9 mouse cellular contexts compared by ENCODE assay signal in the genomic region with DNA sequence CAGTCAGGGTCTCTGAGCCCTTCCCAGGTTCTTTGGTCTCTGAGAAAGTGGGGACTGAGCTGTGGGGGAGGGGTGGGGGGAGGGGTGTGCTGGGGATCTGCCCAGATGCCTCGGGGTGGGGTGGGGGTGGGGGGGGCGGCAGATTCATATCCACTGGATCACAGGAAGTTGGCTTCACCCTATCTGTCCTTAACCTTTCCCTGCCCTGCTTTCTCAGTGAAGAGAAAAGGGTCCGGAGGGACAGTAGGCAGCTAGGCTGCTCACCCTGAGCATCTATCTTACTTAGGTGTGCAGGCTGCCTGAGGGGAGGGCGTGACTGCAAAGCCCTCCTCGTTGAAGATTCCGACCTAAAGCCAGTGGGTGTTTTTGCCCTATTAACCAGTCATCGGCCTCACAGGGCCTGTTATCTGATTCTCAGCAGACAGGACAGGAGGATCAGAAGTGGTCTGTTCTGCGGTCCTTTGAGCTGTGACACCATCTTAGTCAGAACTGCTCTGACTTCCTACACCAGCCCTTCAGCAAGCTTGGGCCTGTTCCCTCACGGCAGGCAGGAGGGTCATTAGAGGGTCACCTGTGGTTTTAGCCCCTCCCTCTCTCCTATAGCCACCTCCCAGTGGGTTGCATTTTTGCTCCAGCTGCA. TPM values are rescaled to one million over a fixed set of nuclear protein-coding genes. Genes with fewer than 3 reads are reported as not detected.
DNase-seq lines count a peak whose midpoint lies in the region; ATAC-seq and TF ChIP-seq lines count a peak whose summit lies in the region.
"Had no signal": no experiment of that assay in that cellular context is flagged by ENCODE, and none has a peak within 500 bp of the region (broad histone marks: within the 10 kb centered on the region; RNA-seq: fewer than 3 reads in every experiment).

No protein-coding gene starts in this region.

- H3K4me2 ChIP-seq in intestine, embryonic 16.5 days (ENCODE audit: low read depth, low read length), result no peak overlapping the region

- H3K36me3 ChIP-seq in heart, embryonic 10.5 days, result peaks cover 16% of the 10 kb centered on the region; the same call in 1 of the 2 replicates
- H3K36me3 ChIP-seq in spleen, adult 2 months (ENCODE audit: control insufficient read depth, insufficient read depth, low read length), result no peaks in the 10 kb centered on the region
- no peaks in the 10 kb centered on the region for H3K36me3 ChIP-seq in intestine, embryonic 16.5 days (ENCODE audit: control insufficient read depth, insufficient read depth, low read length)

- peaks cover 28% of the 10 kb centered on the region for H3K27me3 ChIP-seq in heart, embryonic 10.5 days (ENCODE audit: insufficient read depth, poor library complexity, severe bottlenecking)
- H3K27me3 ChIP-seq in spleen, adult 2 months (ENCODE audit: control insufficient read depth, insufficient read depth, low read length), result no peaks in the 10 kb centered on the region
- 0 out of 2 replicates have a peak, but pooled peaks cover 2% of the 10 kb centered on the region for H3K27me3 ChIP-seq in intestine, embryonic 16.5 days (replicated peaks; ENCODE audit: control insufficient read depth, insufficient read depth, low read length)

- no peak for DNase-seq in heart, embryonic 10.5 days (ENCODE audit: low spot score)
- DNase-seq in heart, postnatal 25 days (ENCODE audit: low spot score), result no peak
- DNase-seq in spleen, adult 2 months (ENCODE audit: low read depth in 1 of 2, low spot score in 2 of 2), result no peak
- no peak for DNase-seq in spleen, postnatal 4 days (ENCODE audit: low spot score in 2 of 2)
- no peak for DNase-seq in cerebellum, adult 9-11 months
- no peak for DNase-seq in ovary, adult 18-20 months (ENCODE audit: low spot score)
- no peak for DNase-seq in natural killer cell, adult 2 months (ENCODE audit: low spot score in 2 of 2)
- DNase-seq: thymus, postnatal 36 days had no signal

- peak overlapping the region; percentile 84 for H3K27ac ChIP-seq in heart, embryonic 10.5 days
- peak overlapping the region; percentile 43; the same call in 1 of the 2 replicates for H3K27ac ChIP-seq in spleen, adult 2 months (ENCODE audit: insufficient read depth, low read length)
- H3K27ac ChIP-seq in intestine, embryonic 16.5 days (ENCODE audit: low read length), result peak overlapping the region; percentile 74

- peak overlapping the region; percentile 9; the same call in 1 of the 2 replicates for H3K9ac ChIP-seq in intestine, embryonic 16.5 days (ENCODE audit: low read depth, low read length)

- no peak for TF ChIP-seq POLR2A in spleen, adult 2 months (IDR thresholded peaks at IDR 0.05; ENCODE audit: low read depth, low read length)

- peaks cover 47% of the 10 kb centered on the region for H3K4me1 ChIP-seq in heart, embryonic 10.5 days
- H3K4me1 ChIP-seq in spleen, adult 2 months (ENCODE audit: control insufficient read depth, insufficient read depth, insufficient read length), result no peaks in the 10 kb centered on the region
- H3K4me1 ChIP-seq in intestine, embryonic 16.5 days (ENCODE audit: control insufficient read depth, insufficient read depth, low read length), result peaks cover 28% of the 10 kb centered on the region

- peak overlapping the region; percentile 16; the same call in 1 of the 2 replicates for H3K4me3 ChIP-seq in heart, embryonic 10.5 days
- no peak overlapping the region for H3K4me3 ChIP-seq in spleen, adult 2 months (ENCODE audit: extremely low read depth, insufficient read depth, insufficient read length)
- H3K4me3 ChIP-seq in intestine, embryonic 16.5 days (ENCODE audit: low read length), result no peak overlapping the region

- WGBS in heart, embryonic 10.5 days, result 6% methylated on average over 8 of the region's 9 CpGs
- 60% methylated on average over 9 of the region's 9 CpGs for WGBS in spleen, adult 2 months
- 19% methylated on average over 8 of the region's 9 CpGs for WGBS in intestine, embryonic 16.5 days

- intact Hi-C loops in heart, postnatal 25 days (cut with DNase I), result no loop called here

- ATAC-seq in intestine, embryonic 16.5 days, result peak; percentile 37

- TF ChIP-seq CTCF in spleen, adult 2 months (IDR thresholded peaks at IDR 0.05; ENCODE audit: extremely low read depth, insufficient read depth, insufficient read length, insufficient replicate concordance), result no peak

- no peaks in the 10 kb centered on the region for H3K9me3 ChIP-seq in heart, embryonic 10.5 days
- no peaks in the 10 kb centered on the region for H3K9me3 ChIP-seq in intestine, embryonic 16.5 days (ENCODE audit: control insufficient read depth, low read length)

RNA-seq across cellular contexts. Expression of a gene that starts 30.7 kb away (rescaled TPM):
- 74.6 and 82.3 TPM in 2 replicates for polyA plus RNA-seq in heart, embryonic 10.5 days (2016; fragmentation: Nextera tagmentation; extraction: Ambion mirVana)
- 100 to 1,000 TPM; 301 to 306 TPM for total RNA-seq in heart, postnatal 25 days (2021)
- polyA plus RNA-seq in spleen, adult 2 months (2012; rRNA removed), result 23.1 and 30.0 TPM in 2 replicates
- 56.3 and 63.9 TPM in 2 replicates for polyA plus RNA-seq in intestine, embryonic 16.5 days (2015; fragmentation: Nextera tagmentation; extraction: Ambion mirVana)
